Mouse (Mus musculus) neutrophil, adult 5-6 weeks (primary cell): Measurements from ENCODE around the gene Rhox4f. TPM values are rescaled to one million over a fixed set of nuclear protein-coding genes. Genes with fewer than 3 reads are reported as not detected.
"Not testable (repeated sequence)": the region's sequence is repeated elsewhere in the genome, so short reads cannot be mapped to it uniquely, and the experiment has no call there.

Experiments used
- ATAC-seq: fragments of 151-379, 151-347 bp; 2 replicates; pipeline ENCODE4 v1.8.0; 2017; ENCODE audit warnings: mild to moderate bottlenecking, moderate TSS enrichment; ENCODE audit not compliant: insufficient number of reproducible peaks, poor library complexity, low FRiP score, severe bottlenecking; ENCODE audit errors: extremely low read depth
- total RNA-seq: library from RNA; stranded (forward); fragments of 200-1000 nt; gene quantifications from 2 replicates; pipeline ENCODE4 v1.2.3, GENCODE M21; 2017

Gene Rhox4f
- not detected in 2 replicates for total RNA-seq

DNA sequence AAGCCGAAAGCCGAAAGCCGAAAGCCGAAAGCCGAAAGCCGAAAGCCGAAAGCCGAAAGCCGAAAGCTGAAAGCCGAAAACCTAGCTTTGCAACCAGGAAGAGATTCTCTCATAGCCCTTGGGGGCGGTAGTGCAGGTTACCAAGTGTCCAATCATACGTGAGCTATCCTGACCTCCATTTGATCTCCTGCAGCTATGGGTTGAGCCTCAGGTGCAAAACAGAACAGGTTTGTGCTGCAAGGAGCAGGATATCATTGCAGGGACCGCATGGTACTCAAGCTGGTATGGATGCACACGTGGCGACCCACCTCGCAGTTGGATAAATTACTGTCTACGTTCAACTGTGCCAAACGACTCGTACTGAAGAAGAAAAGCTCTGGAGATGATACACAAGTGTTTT lies at the start of gene Rhox4f:
Gene Rhox4f, minus strand, starts transcription at position 101 of the 400 bp plus-strand sequence.
- ATAC-seq, result not testable (repeated sequence)

DNA sequence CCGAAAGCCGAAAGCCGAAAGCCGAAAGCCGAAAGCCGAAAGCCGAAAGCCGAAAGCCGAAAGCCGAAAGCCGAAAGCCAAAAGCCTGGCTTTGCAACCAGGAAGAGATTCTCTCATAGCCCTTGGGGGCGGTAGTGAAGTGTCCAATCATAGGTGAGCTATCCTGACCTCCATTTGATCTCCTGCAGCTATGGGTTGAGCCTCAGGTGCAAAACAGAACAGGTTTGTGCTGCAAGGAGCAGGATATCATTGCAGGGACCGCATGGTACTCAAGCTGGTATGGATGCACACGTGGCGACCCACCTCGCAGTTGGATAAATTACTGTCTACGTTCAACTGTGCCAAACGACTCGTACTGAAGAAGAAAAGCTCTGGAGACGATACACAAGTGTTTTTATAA lies 43.7 kb upstream of the Rhox4f start, which contains the start of gene Rhox4g:
Gene Rhox4g, minus strand, starts transcription at position 101 of the 400 bp plus-strand sequence.
- ATAC-seq, result not testable (repeated sequence)

DNA sequence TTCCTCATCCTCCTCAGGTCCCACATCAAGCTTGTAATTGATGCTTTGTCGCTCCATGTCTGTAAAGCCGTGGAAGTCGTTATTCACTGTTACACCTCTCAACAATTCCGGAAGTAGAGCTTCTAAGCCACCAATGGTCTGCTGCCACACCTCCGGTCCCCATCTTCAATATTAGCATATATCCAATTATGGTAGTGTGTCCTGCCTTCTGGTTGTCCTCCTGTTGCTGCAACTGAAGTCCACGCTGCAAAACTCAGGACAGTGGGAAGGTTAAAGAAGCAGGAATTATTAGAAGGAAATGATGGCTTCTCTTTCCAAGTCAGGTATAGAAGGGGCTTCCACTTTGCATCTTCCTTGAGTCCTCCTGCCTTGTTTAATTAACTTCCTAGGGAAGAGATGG lies 35.9 kb upstream of the Rhox4f start, which contains the start of gene Rhox2g:
Gene Rhox2g, minus strand, starts transcription at position 101 of the 400 bp plus-strand sequence.
- ATAC-seq, result not testable (repeated sequence)

DNA sequence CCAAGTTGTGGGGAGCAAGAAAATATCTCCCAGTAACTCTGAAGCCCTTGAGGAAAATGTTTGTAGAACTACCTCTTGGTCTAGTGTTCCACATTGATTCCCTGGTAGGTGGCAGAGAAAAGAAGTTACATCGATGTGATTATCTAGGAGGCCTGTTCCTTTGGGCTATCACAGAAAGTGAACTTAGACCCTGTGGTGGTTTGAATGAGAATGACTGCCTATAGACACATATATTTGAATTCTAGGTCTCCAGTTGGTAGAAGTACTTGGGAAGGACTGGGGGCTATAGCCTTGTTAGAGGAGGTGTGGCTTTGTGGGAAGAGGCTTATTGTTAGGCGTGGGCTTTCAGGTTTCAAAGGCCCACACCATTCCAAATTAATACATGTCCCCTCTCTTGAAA lies 21.0 kb upstream of the Rhox4f start, which contains the start of gene Rhox3g:
Gene Rhox3g, minus strand, starts transcription at position 101 of the 400 bp plus-strand sequence.
- ATAC-seq, result not testable (repeated sequence)

DNA sequence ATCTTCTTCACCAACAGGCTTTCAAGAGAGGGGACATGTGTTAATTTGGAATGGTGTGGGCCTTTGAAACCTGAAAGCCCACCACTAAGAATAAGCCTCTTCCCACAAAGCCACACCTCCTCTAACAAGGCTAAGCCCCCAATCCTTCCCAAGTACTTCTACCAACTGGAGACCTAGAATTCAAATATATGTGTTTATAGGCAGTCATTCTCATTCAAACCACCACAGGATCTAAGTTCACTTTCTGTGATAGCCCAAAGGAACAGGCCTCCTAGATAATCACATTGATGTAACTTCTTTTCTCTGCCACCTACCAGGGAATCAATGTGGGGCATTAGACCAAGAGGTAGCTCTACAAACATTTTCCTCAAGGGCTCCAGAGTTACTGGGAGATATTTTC lies 26.8 kb downstream of the Rhox4f start, which contains the start of gene Rhox3f:
Gene Rhox3f, plus strand, starts transcription at position 301 of the 400 bp plus-strand sequence.
- not testable (repeated sequence) for ATAC-seq

DNA sequence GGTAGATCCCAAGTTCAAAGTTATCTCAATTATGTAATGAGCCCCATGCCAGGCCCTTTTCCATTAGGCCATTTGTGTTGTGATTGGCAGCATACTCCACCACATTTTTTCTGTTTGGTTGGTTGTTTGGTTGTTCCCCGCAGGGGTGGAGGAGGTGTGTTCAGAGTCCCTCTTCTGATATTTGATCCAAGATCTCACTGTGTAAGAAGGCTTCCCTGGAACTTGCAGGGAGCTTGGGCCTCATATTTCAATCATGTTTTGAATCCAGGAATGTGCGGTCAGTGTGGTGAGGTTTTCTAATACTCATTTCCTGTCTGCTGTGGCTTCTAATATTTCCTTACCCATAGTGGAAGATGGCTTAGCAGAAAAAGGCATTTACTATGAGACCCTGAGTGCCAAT lies 34.9 kb downstream of the Rhox4f start:
- ATAC-seq, result not testable (repeated sequence)

DNA sequence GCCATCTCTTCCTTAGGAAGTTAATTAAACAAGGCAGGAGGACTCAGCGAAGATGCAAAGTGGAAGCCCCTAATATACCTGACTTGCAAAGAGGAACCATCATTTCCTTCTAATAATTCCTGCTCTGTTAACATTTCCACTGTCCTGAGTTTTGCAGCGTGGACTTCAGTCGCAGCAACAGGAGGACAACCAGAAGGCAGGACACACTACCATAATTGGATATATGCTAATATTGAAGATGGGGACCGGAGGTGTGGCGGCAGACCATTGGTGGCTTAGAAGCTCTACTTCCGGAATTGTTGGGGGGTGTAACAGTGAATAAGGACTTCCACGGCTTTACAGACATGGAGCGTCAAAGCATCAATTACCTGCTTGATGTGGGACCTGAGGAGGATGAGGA lies 36.4 kb downstream of the Rhox4f start, which contains the start of gene Rhox2f:
Gene Rhox2f, plus strand, starts transcription at position 301 of the 400 bp plus-strand sequence.
- not testable (repeated sequence) for ATAC-seq

DNA sequence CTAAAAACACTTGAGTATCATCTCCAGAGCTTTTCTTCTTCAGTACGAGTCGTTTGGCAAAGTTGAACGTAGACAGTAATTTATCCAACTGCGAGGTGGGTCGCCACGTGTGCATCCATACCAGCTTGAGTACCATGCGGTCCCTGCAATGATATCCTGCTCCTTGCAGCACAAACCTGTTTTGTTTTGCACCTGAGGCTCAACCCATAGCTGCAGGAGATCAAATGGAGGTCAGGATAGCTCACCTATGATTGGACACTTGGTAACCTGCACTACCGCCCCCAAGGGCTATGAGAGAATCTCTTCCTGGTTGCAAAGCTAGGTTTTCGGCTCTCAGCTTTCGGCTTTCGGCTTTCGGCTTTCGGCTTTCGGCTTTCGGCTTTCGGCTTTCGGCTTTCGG lies 50.4 kb downstream of the Rhox4f start, which contains the start of gene Rhox4e:
Gene Rhox4e, plus strand, starts transcription at position 301 of the 400 bp plus-strand sequence.
- ATAC-seq, result not testable (repeated sequence)

Other genes starting within 250 kb of the Rhox4f start
- gene Rhox3a2, start 227.7 kb downstream of the Rhox4f start, total RNA-seq, result not detected in 2 replicates
- gene Rhox4a2, start 216.9 kb downstream of the Rhox4f start, total RNA-seq, result not detected in 2 replicates
- not detected in 2 replicates for gene Rhox2b, start 195.6 kb downstream of the Rhox4f start, total RNA-seq
- gene Rhox4b, start 175.2 kb downstream of the Rhox4f start, total RNA-seq, result not detected in 2 replicates
- gene Rhox2c, start 154.0 kb downstream of the Rhox4f start, total RNA-seq, result not detected in 2 replicates
- gene Rhox3c, start 149.1 kb downstream of the Rhox4f start, total RNA-seq, result not detected in 2 replicates
- gene Rhox4c, start 127.4 kb downstream of the Rhox4f start, total RNA-seq, result not detected in 2 replicates
- not detected in 2 replicates for gene Rhox2d, start 114.3 kb downstream of the Rhox4f start, total RNA-seq
- not detected in 2 replicates for gene Rhox4d, start 93.3 kb downstream of the Rhox4f start, total RNA-seq
- gene Rhox2e, start 77.3 kb downstream of the Rhox4f start, total RNA-seq, result not detected in 2 replicates
- not detected in 2 replicates for gene Rhox3e, start 65.7 kb downstream of the Rhox4f start, total RNA-seq
- not detected in 2 replicates for gene Rhox4e, start 50.3 kb downstream of the Rhox4f start, total RNA-seq
- not detected in 2 replicates for gene Rhox2f, start 36.3 kb downstream of the Rhox4f start, total RNA-seq
- not detected in 2 replicates for gene Rhox3f, start 26.7 kb downstream of the Rhox4f start, total RNA-seq
- gene Rhox3g, start 20.9 kb upstream of the Rhox4f start, total RNA-seq, result not detected in 2 replicates
- gene Rhox2g, start 35.8 kb upstream of the Rhox4f start, total RNA-seq, result not detected in 2 replicates
- gene Rhox4g, start 43.6 kb upstream of the Rhox4f start, total RNA-seq, result not detected in 2 replicates
- gene Rhox3h, start 61.1 kb upstream of the Rhox4f start, total RNA-seq, result not detected in 2 replicates
- gene Rhox2h, start 65.6 kb upstream of the Rhox4f start, total RNA-seq, result not detected in 2 replicates
- not detected in 2 replicates for gene Rhox5, start 197.1 kb upstream of the Rhox4f start, total RNA-seq
- not detected in 2 replicates for gene Rhox6, start 219.2 kb upstream of the Rhox4f start, total RNA-seq
- gene Rhox7a, start 224.0 kb upstream of the Rhox4f start, total RNA-seq, result not detected in 2 replicates